Mouse (Mus musculus) lung, embryonic 15.5 days (tissue): Measurements from ENCODE around the gene Timd2. TPM values are rescaled to one million over a fixed set of nuclear protein-coding genes. Genes with fewer than 3 reads are reported as not detected.
"Not testable (repeated sequence)": the region's sequence is repeated elsewhere in the genome, so short reads cannot be mapped to it uniquely, and the experiment has no call there.

Source experiments
- ATAC-seq: fragments of 200-750 bp; cut with Nextera tagmentation; 2 replicates; pipeline ENCODE4 v1.8.0; 2017; ENCODE audit warnings: moderate number of reproducible peaks, borderline replicate concordance; ENCODE audit not compliant: low FRiP score, low TSS enrichment; ENCODE audit errors: extremely low read depth
- H3K27ac ChIP-seq: fragments of 300-500 bp; sonication (generic); 2 replicates; pipeline ENCODE4 v1.5.1; 2015; ENCODE audit warnings: moderate library complexity, mild to moderate bottlenecking, inconsistent platforms
- H3K27me3 ChIP-seq: fragments of 300-500 bp; sonication (generic); 2 replicates; pipeline ENCODE4 v1.6.1; 2015; ENCODE audit warnings: inconsistent platforms
- H3K36me3 ChIP-seq: fragments of 300-500 bp; sonication (generic); 2 replicates; pipeline ENCODE4 v1.6.1; 2015; ENCODE audit warnings: inconsistent platforms
- H3K4me1 ChIP-seq: fragments of 300-500 bp; sonication (generic); 2 replicates; pipeline ENCODE4 v1.6.1; 2015; ENCODE audit warnings: inconsistent platforms
- H3K4me2 ChIP-seq: fragments of 300-500 bp; sonication (generic); 2 replicates; pipeline ENCODE4 v1.6.1; 2015; ENCODE audit warnings: inconsistent platforms, mild to moderate bottlenecking, moderate library complexity
- H3K4me3 ChIP-seq: fragments of 300-500 bp; sonication (generic); 2 replicates; pipeline ENCODE4 v1.5.1; 2015; ENCODE audit warnings: mild to moderate bottlenecking, inconsistent platforms
- H3K9ac ChIP-seq: fragments of 300-500 bp; sonication (generic); 2 replicates; pipeline ENCODE4 v1.6.1; 2015; ENCODE audit warnings: inconsistent platforms
- H3K9me3 ChIP-seq: fragments of 300-500 bp; sonication (generic); 2 replicates; pipeline ENCODE4 v1.6.1; 2016; ENCODE audit warnings: inconsistent platforms
- WGBS: fragments of 180-500 bp; shearing (Covaris S2); methylation state at CpG from one replicate; pipeline ENCODE4 v1.1.7; 2015; 5-methylcytosine and 5-hydroxymethylcytosine counted together
- polyA plus RNA-seq: library from polyadenylated mRNA; unstranded; fragments of >200 nt; fragmentation: Nextera tagmentation; extraction: Ambion mirVana; gene quantifications from 2 replicates; pipeline ENCODE4 v1.2.1, GENCODE M21; 2015

Timd2 gene
- polyA plus RNA-seq, 1 experiment from 2014 or later, result not detected

GRCm38 (mm10) chr11:46698830-46699229, 8.0 kb downstream of the Timd2 start:
- no peak overlapping the region for H3K9ac ChIP-seq
- 62% methylated on average over 5 of the region's 5 CpGs for WGBS
- no peak for ATAC-seq
- H3K27ac ChIP-seq, result no peak overlapping the region
- no peaks in the 10 kb centered on the region for H3K9me3 ChIP-seq
- no peaks in the 10 kb centered on the region for H3K4me1 ChIP-seq
- no peaks in the 10 kb centered on the region for H3K36me3 ChIP-seq
- no peak overlapping the region for H3K4me3 ChIP-seq
- no peak overlapping the region for H3K4me2 ChIP-seq
- H3K27me3 ChIP-seq, result no peaks in the 10 kb centered on the region

GRCm38 (mm10) chr11:46698278-46698655, 8.6 kb downstream of the Timd2 start:
- no peaks in the 10 kb centered on the region for H3K9me3 ChIP-seq
- no peak overlapping the region for H3K27ac ChIP-seq
- H3K9ac ChIP-seq, result no peak overlapping the region
- no peaks in the 10 kb centered on the region for H3K4me1 ChIP-seq
- no peaks in the 10 kb centered on the region for H3K36me3 ChIP-seq
- no peak overlapping the region for H3K4me2 ChIP-seq
- H3K27me3 ChIP-seq, result no peaks in the 10 kb centered on the region
- no peak for ATAC-seq
- WGBS, result 81% methylated on average over 6 of the region's 6 CpGs
- H3K4me3 ChIP-seq, result no peak overlapping the region

GRCm38 (mm10) chr11:46697433-46698277, 9.2 kb downstream of the Timd2 start:
- Histone ChIP-seq H3K4me1 (no peaks in the 10 kb centered on the region), H3K9me3 (no peaks in the 10 kb centered on the region), H3K9ac (no peak overlapping the region), H3K4me3 (no peak overlapping the region), H3K27ac (no peak overlapping the region), H3K36me3 (no peaks in the 10 kb centered on the region), H3K4me2 (no peak overlapping the region), H3K27me3 (no peaks in the 10 kb centered on the region)
- no peak for ATAC-seq
- WGBS, result 76% methylated on average over 5 of the region's 5 CpGs

- 80% methylated on average over 2 of the region's 2 CpGs for WGBS
- not testable (repeated sequence) for H3K4me2 ChIP-seq
Observed at GRCm38 (mm10) chr11:46695849-46696248, 11.0 kb downstream of the Timd2 start.

GRCm38 (mm10) chr11:46690136-46690535, 16.7 kb downstream of the Timd2 start:
- H3K4me1 ChIP-seq, result no peaks in the 10 kb centered on the region
- H3K36me3 ChIP-seq, result no peaks in the 10 kb centered on the region
- no peak overlapping the region for H3K4me3 ChIP-seq
- no peak overlapping the region for H3K9ac ChIP-seq
- no peak overlapping the region for H3K4me2 ChIP-seq
- no peak overlapping the region for H3K27ac ChIP-seq
- 52% methylated on average over 2 of the region's 2 CpGs for WGBS
- H3K9me3 ChIP-seq, result no peaks in the 10 kb centered on the region
- no peaks in the 10 kb centered on the region for H3K27me3 ChIP-seq
- ATAC-seq, result no peak

More at GRCm38 (mm10) chr11:46695849-46696248, 11.0 kb downstream of the Timd2 start:
- not testable (repeated sequence) for H3K4me3 ChIP-seq, H3K4me1 ChIP-seq, H3K9me3 ChIP-seq, H3K9ac ChIP-seq, H3K36me3 ChIP-seq, H3K27ac ChIP-seq, ATAC-seq, H3K27me3 ChIP-seq

GRCm38 (mm10) chr11:46683723-46684122, 23.1 kb downstream of the Timd2 start:
- no peaks in the 10 kb centered on the region for H3K4me1 ChIP-seq
- no peaks in the 10 kb centered on the region for H3K36me3 ChIP-seq
- no peaks in the 10 kb centered on the region for H3K27me3 ChIP-seq
- H3K4me3 ChIP-seq, result no peak overlapping the region
- H3K9ac ChIP-seq, result no peak overlapping the region
- ATAC-seq, result no peak
- no peak overlapping the region for H3K27ac ChIP-seq
- no peaks in the 10 kb centered on the region for H3K9me3 ChIP-seq
- WGBS, result 29% methylated on average over 4 of the region's 4 CpGs
- no peak overlapping the region for H3K4me2 ChIP-seq

GRCm38 (mm10) chr11:46682842-46683241, 24.0 kb downstream of the Timd2 start:
- H3K4me3 ChIP-seq, result no peak overlapping the region
- no peak for ATAC-seq
- no peaks in the 10 kb centered on the region for H3K27me3 ChIP-seq
- 70% methylated on average over 1 of the region's 1 CpGs for WGBS
- H3K9me3 ChIP-seq, result no peaks in the 10 kb centered on the region
- no peak overlapping the region for H3K9ac ChIP-seq
- no peaks in the 10 kb centered on the region for H3K36me3 ChIP-seq
- H3K4me1 ChIP-seq, result no peaks in the 10 kb centered on the region
- H3K27ac ChIP-seq, result no peak overlapping the region
- H3K4me2 ChIP-seq, result no peak overlapping the region

GRCm38 (mm10) chr11:46667938-46668337, 38.9 kb downstream of the Timd2 start:
- no peak overlapping the region for H3K4me2 ChIP-seq
- no peaks in the 10 kb centered on the region for H3K36me3 ChIP-seq
- no peak overlapping the region for H3K4me3 ChIP-seq
- no peaks in the 10 kb centered on the region for H3K4me1 ChIP-seq
- H3K27ac ChIP-seq, result no peak overlapping the region
- H3K9ac ChIP-seq, result no peak overlapping the region
- H3K27me3 ChIP-seq, result no peaks in the 10 kb centered on the region
- H3K9me3 ChIP-seq, result no peaks in the 10 kb centered on the region
- ATAC-seq, result no peak
- 66% methylated on average over 2 of the region's 2 CpGs for WGBS

GRCm38 (mm10) chr11:46667105-46667504, 39.8 kb downstream of the Timd2 start:
- ATAC-seq, result no peak
- WGBS, result 92% methylated on average over 3 of the region's 3 CpGs
- no peaks in the 10 kb centered on the region for H3K36me3 ChIP-seq
- no peaks in the 10 kb centered on the region for H3K9me3 ChIP-seq
- no peak overlapping the region for H3K4me2 ChIP-seq
- H3K4me3 ChIP-seq, result no peak overlapping the region
- H3K27me3 ChIP-seq, result no peaks in the 10 kb centered on the region
- H3K9ac ChIP-seq, result no peak overlapping the region
- H3K4me1 ChIP-seq, result no peaks in the 10 kb centered on the region
- H3K27ac ChIP-seq, result no peak overlapping the region

GRCm38 (mm10) chr11:46665599-46666522, 41.0 kb downstream of the Timd2 start:
- Histone ChIP-seq H3K4me2 (no peak overlapping the region), H3K27ac (no peak overlapping the region), H3K4me3 (no peak overlapping the region), H3K27me3 (no peaks in the 10 kb centered on the region), H3K9me3 (no peaks in the 10 kb centered on the region), H3K9ac (no peak overlapping the region), H3K4me1 (no peaks in the 10 kb centered on the region), H3K36me3 (no peaks in the 10 kb centered on the region)
- WGBS, result 65% methylated on average over 6 of the region's 6 CpGs
- ATAC-seq, result no peak; the same call in 1 of the 2 replicates

GRCm38 (mm10) chr11:46663215-46663614, 43.6 kb downstream of the Timd2 start:
- WGBS, result 65% methylated on average over 4 of the region's 4 CpGs
- ATAC-seq, result no peak
- H3K9me3 ChIP-seq, result no peaks in the 10 kb centered on the region
- no peaks in the 10 kb centered on the region for H3K36me3 ChIP-seq
- no peak overlapping the region for H3K4me3 ChIP-seq
- H3K4me2 ChIP-seq, result no peak overlapping the region
- no peak overlapping the region for H3K27ac ChIP-seq
- H3K9ac ChIP-seq, result no peak overlapping the region
- H3K4me1 ChIP-seq, result no peaks in the 10 kb centered on the region
- no peaks in the 10 kb centered on the region for H3K27me3 ChIP-seq

GRCm38 (mm10) chr11:46652476-46652875, 54.4 kb downstream of the Timd2 start:
- Histone ChIP-seq H3K4me1 (no peaks in the 10 kb centered on the region), H3K27ac (no peak overlapping the region), H3K27me3 (no peaks in the 10 kb centered on the region), H3K36me3 (no peaks in the 10 kb centered on the region), H3K4me3 (no peak overlapping the region), H3K9ac (no peak overlapping the region), H3K9me3 (no peaks in the 10 kb centered on the region), H3K4me2 (no peak overlapping the region)
- WGBS, result 81% methylated on average over 3 of the region's 3 CpGs
- ATAC-seq, result no peak
